Mouse (Mus musculus) C2C12 (cell line): ENCODE results near the gene Tubgcp2. TPM values are rescaled to one million over a fixed set of nuclear protein-coding genes. Genes with fewer than 3 reads are reported as not detected.
A peak's percentile ranks its signal among the peaks of the same experiment; 100 is the strongest.

Experiments
- H3K27me3 ChIP-seq: one replicate; pipeline ENCODE4 v1.6.1; 2011; ENCODE audit not compliant: control insufficient read depth, insufficient read depth, insufficient read length
- H3K36me3 ChIP-seq: one replicate; pipeline ENCODE4 v1.6.1; 2011; ENCODE audit not compliant: control insufficient read depth, insufficient read depth
- H3K4me3 ChIP-seq: one replicate; pipeline ENCODE4 v1.5.1; 2011; ENCODE audit warnings: mild to moderate bottlenecking, control low read depth; ENCODE audit not compliant: poor library complexity, insufficient read depth, severe bottlenecking
- H3K79me2 ChIP-seq: one replicate; pipeline ENCODE4 v1.6.1; 2011; ENCODE audit not compliant: control insufficient read depth, insufficient read depth
- H3K79me3 ChIP-seq: one replicate; pipeline ENCODE4 v1.6.1; 2011; ENCODE audit warnings: low read depth, control low read depth
- H3ac ChIP-seq: one replicate; pipeline ENCODE3; 2011; ENCODE audit warnings: low read depth; ENCODE audit not compliant: control insufficient read depth, insufficient read length
- CEBPB ChIP-seq: IDR thresholded peaks from one replicate; pipeline ENCODE4 v1.6.1; 2011; ENCODE audit warnings: low read depth, mild to moderate bottlenecking, control low read depth, moderate library complexity
- CTCF ChIP-seq: IDR thresholded peaks from one replicate; pipeline ENCODE4 v1.5.1; 2011; ENCODE audit not compliant: control insufficient read depth, insufficient read depth, insufficient read length
- FOSL1 ChIP-seq: IDR thresholded peaks from one replicate; pipeline ENCODE4 v1.8.0; 2011; ENCODE audit warnings: mild to moderate bottlenecking, low read length; ENCODE audit not compliant: poor library complexity, insufficient read depth, severe bottlenecking
- MAX ChIP-seq: IDR thresholded peaks from one replicate; pipeline ENCODE4 v1.6.1; 2011; ENCODE audit warnings: mild to moderate bottlenecking, control low read depth
- MYOD1 ChIP-seq: IDR thresholded peaks from one replicate; pipeline ENCODE4 v1.6.1; 2011; ENCODE audit warnings: low read depth; ENCODE audit not compliant: control insufficient read depth, insufficient read length
- MYOG ChIP-seq: IDR thresholded peaks from one replicate; pipeline ENCODE4 v1.6.1; 2011; ENCODE audit not compliant: control insufficient read depth, insufficient read length; ENCODE audit errors: extremely low read depth
- USF1 ChIP-seq: IDR thresholded peaks from one replicate; pipeline ENCODE4 v1.6.1; 2011; ENCODE audit warnings: low read depth, mild to moderate bottlenecking, control low read depth, moderate library complexity
- polyA plus RNA-seq: library from polyadenylated mRNA; unstranded; fragments of >200 nt; fragmentation: generic; extraction: Trizol; gene quantifications from one replicate; pipeline ENCODE4 v1.2.1, GENCODE M21; 2012; ENCODE audit warnings: missing spikeins

Tubgcp2 gene
- polyA plus RNA-seq, 1 experiment: 31.7 TPM

GRCm38 (mm10) chr7:140006861-140007611, 29.4 kb downstream of the Tubgcp2 start:
- Histone ChIP-seq H3ac (no peak overlapping the region), H3K79me2 (no peaks in the 10 kb centered on the region), H3K36me3 (peaks cover 22% of the 10 kb centered on the region), H3K27me3 (no peaks in the 10 kb centered on the region), H3K4me3 (no peak overlapping the region), H3K79me3 (no peaks in the 10 kb centered on the region)
- no peak for TF ChIP-seq MYOG
- no peak for TF ChIP-seq MYOD1
- TF ChIP-seq CTCF: no peak
- no peak for TF ChIP-seq MAX
- no peak for TF ChIP-seq USF1
- TF ChIP-seq FOSL1: no peak

GRCm38 (mm10) chr7:140004666-140005065, 31.8 kb downstream of the Tubgcp2 start:
- Histone ChIP-seq H3ac (no peak overlapping the region), H3K79me3 (no peaks in the 10 kb centered on the region), H3K79me2 (no peaks in the 10 kb centered on the region), H3K36me3 (peaks cover 35% of the 10 kb centered on the region), H3K27me3 (no peaks in the 10 kb centered on the region), H3K4me3 (no peak overlapping the region)
- TF ChIP-seq USF1 (no peak), MYOD1 (no peak), MAX (no peak), CEBPB (no peak)

- H3K79me3 ChIP-seq: no peaks in the 10 kb centered on the region
- H3K79me2 ChIP-seq: no peaks in the 10 kb centered on the region
- H3K36me3 ChIP-seq: peaks cover 45% of the 10 kb centered on the region
- no peak overlapping the region for H3K4me3 ChIP-seq
- no peaks in the 10 kb centered on the region for H3K27me3 ChIP-seq
- no peak for TF ChIP-seq MYOG
- no peak for TF ChIP-seq FOSL1
- no peak for TF ChIP-seq CEBPB
- no peak for TF ChIP-seq MAX
- no peak for TF ChIP-seq USF1
- no peak for TF ChIP-seq CTCF
- TF ChIP-seq MYOD1: no peak
- H3ac ChIP-seq: no peak overlapping the region
Observed at GRCm38 (mm10) chr7:140001086-140001740, 35.3 kb downstream of the Tubgcp2 start.

- Histone ChIP-seq H3K4me3 (no peak overlapping the region), H3K79me2 (no peaks in the 10 kb centered on the region), H3K27me3 (no peaks in the 10 kb centered on the region), H3ac (no peak overlapping the region), H3K36me3 (peaks cover 34% of the 10 kb centered on the region), H3K79me3 (no peaks in the 10 kb centered on the region)
- no peak for TF ChIP-seq USF1
- no peak for TF ChIP-seq FOSL1
- no peak for TF ChIP-seq CTCF
- TF ChIP-seq MAX: no peak
- TF ChIP-seq CEBPB: no peak
- TF ChIP-seq MYOG: no peak
- no peak for TF ChIP-seq MYOD1
Observed at GRCm38 (mm10) chr7:139998691-139999350, 37.6 kb downstream of the Tubgcp2 start.

- peak; percentile 42 for TF ChIP-seq CTCF
- no peak for TF ChIP-seq MAX
- Histone ChIP-seq H3ac (no peak overlapping the region), H3K4me3 (no peak overlapping the region), H3K36me3 (peaks cover 16% of the 10 kb centered on the region), H3K79me2 (no peaks in the 10 kb centered on the region), H3K27me3 (no peaks in the 10 kb centered on the region), H3K79me3 (no peaks in the 10 kb centered on the region)
Observed at GRCm38 (mm10) chr7:139994676-139995075, 41.8 kb downstream of the Tubgcp2 start.
